Mouse (Mus musculus) thymus, adult 2 months (tissue): ENCODE data around the gene Rbm17.

ENCODE experiments used
- CTCF ChIP-seq: fragments of 200-500 bp; IDR thresholded peaks from 2 replicates; pipeline ENCODE4 v1.5.1; 2012; ENCODE audit warnings: mild to moderate bottlenecking, control low read depth, low read length, moderate library complexity, borderline replicate concordance; ENCODE audit not compliant: control insufficient read depth, poor library complexity, insufficient read depth; ENCODE audit errors: extremely low read depth
- POLR2A ChIP-seq: fragments of 200-500 bp; IDR thresholded peaks from 2 replicates; pipeline ENCODE4 v1.6.1; 2012; ENCODE audit warnings: mild to moderate bottlenecking, low read length, control low read depth, moderate library complexity; ENCODE audit not compliant: control insufficient read depth, poor library complexity, insufficient read depth; ENCODE audit errors: extremely low read depth

- no peak for TF ChIP-seq CTCF
- no peak for TF ChIP-seq POLR2A
These were observed 45.3 kb downstream of the Rbm17 start for GRCm38 (mm10) chr2:11558654-11559053.
